Mouse (Mus musculus): ENCODE results near the gene Alox12.

GRCm38 (mm10) chr11:70215301-70215700, 39.9 kb downstream of the Alox12 start:
- TF ChIP-seq CTCF (IDR thresholded peaks at IDR 0.05; ENCODE audit: low read depth, low read length) (no peak), TAL1 (conservative IDR thresholded peaks at IDR 0.05; ENCODE audit: low read depth, low read length) (no peak), POLR2AphosphoS5 (IDR thresholded peaks at IDR 0.05; ENCODE audit: insufficient replicate concordance, low read depth, low read length) (no peak)

Data from G1E (cell line).